Mouse (Mus musculus): Measurements from ENCODE around the gene Tchp. TPM values are rescaled to one million over a fixed set of nuclear protein-coding genes. Genes with fewer than 3 reads are reported as not detected.

Gene Tchp
- polyA plus RNA-seq, 1 experiment from 2014 or later: 14.0 TPM

- no peak overlapping the region for H3K4me2 ChIP-seq (ENCODE audit: low read depth, low read length)
- H3K27me3 ChIP-seq (ENCODE audit: control insufficient read depth, insufficient read depth, low read depth, low read length): no peaks in the 10 kb centered on the region
- no peak for ATAC-seq (ENCODE audit: low read depth)
- no peak overlapping the region for H3K4me3 ChIP-seq (ENCODE audit: low read length)
- 86% methylated on average over 18 of the region's 18 CpGs for WGBS
- H3K9me3 ChIP-seq (ENCODE audit: control insufficient read depth, low read length): no peaks in the 10 kb centered on the region
- H3K27ac ChIP-seq (ENCODE audit: low read length): no peak overlapping the region
- no peak overlapping the region for H3K9ac ChIP-seq (ENCODE audit: low read length)
- H3K36me3 ChIP-seq (ENCODE audit: control insufficient read depth, insufficient read depth, low read length): peaks cover 43% of the 10 kb centered on the region
- no peaks in the 10 kb centered on the region for H3K4me1 ChIP-seq (replicated peaks; ENCODE audit: control insufficient read depth, insufficient read depth, low read length)
Measured at GRCm38 (mm10) chr5:114714551-114714950, 7.0 kb downstream of the Tchp start.

DNA sequence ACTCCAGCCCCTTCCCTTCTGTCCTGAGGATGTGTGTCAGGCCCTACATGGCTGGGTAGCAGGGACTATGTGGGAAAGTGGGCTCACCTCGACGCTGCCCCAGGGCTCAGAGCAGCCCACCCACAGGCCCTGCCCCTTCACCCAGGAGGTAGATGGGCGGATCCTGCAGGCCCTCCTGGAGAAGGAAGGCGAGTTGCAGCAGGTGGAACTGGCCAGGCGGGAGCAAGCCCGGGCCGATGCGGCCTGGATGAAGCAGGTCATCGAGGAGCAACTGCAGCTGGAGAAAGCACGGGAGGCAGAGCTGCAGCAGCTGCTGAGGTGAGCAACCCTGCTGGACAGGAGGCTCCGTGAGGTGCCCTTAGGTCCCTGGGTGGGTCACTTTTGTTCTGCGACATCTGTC is 9.7 kb downstream of the Tchp start:
- no peak for ATAC-seq (ENCODE audit: low read depth)

DNA sequence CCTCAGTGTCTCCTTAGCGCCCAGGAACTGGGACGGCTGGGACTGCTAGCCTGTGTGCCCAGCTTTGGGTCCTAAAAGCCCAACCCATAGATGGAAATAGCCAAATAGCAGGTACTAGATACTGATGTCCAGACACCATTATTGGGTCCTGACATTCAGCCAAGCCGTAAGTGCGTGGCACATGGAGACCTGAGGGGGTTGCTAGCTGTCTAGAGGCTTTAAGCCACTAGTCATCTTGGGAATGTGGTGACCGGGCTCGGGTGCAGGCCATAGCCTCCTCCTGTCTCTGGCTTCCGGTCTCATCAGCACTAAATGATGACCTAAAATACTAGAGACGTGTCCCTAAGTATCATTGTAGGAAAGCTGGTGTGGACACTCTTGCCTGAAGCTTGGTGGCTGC is 10.4 kb downstream of the Tchp start:
- Histone ChIP-seq H3K27ac (ENCODE audit: low read length) (no peak overlapping the region), H3K4me1 (replicated peaks; ENCODE audit: control insufficient read depth, insufficient read depth, low read length) (no peaks in the 10 kb centered on the region), H3K4me3 (ENCODE audit: low read length) (no peak overlapping the region), H3K9ac (ENCODE audit: low read length) (no peak overlapping the region), H3K36me3 (ENCODE audit: control insufficient read depth, insufficient read depth, low read length) (peaks cover 50% of the 10 kb centered on the region), H3K4me2 (ENCODE audit: low read depth, low read length) (no peak overlapping the region), H3K27me3 (ENCODE audit: control insufficient read depth, insufficient read depth, low read depth, low read length) (no peaks in the 10 kb centered on the region), H3K9me3 (ENCODE audit: control insufficient read depth, low read length) (no peaks in the 10 kb centered on the region)
- ATAC-seq (ENCODE audit: low read depth): no peak
- 88% methylated on average over 8 of the region's 8 CpGs for WGBS

More for the DNA sequence above, 9.7 kb downstream of the Tchp start:
- Histone ChIP-seq H3K4me1 (replicated peaks; ENCODE audit: control insufficient read depth, insufficient read depth, low read length) (no peaks in the 10 kb centered on the region), H3K36me3 (ENCODE audit: control insufficient read depth, insufficient read depth, low read length) (peaks cover 44% of the 10 kb centered on the region), H3K4me2 (ENCODE audit: low read depth, low read length) (no peak overlapping the region), H3K9ac (ENCODE audit: low read length) (no peak overlapping the region), H3K4me3 (ENCODE audit: low read length) (no peak overlapping the region), H3K27me3 (ENCODE audit: control insufficient read depth, insufficient read depth, low read depth, low read length) (no peaks in the 10 kb centered on the region), H3K9me3 (ENCODE audit: control insufficient read depth, low read length) (no peaks in the 10 kb centered on the region), H3K27ac (ENCODE audit: low read length) (no peak overlapping the region)
- 86% methylated on average over 12 of the region's 12 CpGs for WGBS

DNA sequence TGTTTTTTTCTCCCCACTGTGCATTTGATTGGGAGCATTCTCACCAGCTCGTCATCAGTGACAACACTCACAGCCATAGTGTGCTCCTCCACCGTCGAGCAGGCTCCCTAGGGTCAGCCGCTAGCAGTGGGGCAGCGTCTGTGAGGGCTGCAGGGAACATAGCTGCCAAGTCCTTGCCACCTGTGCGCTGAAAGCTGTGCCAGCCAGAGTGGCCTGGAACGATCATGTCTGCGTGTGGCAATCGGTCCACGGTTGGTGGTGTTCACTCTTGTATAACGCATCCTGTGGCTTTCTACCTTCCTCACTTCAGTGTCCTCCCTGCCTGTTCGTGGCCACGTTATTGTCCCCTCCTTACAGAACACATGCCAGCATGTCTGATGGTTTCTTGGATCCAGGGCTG is 10.9 kb downstream of the Tchp start:
- H3K4me3 ChIP-seq (ENCODE audit: low read length): no peak overlapping the region
- H3K27me3 ChIP-seq (ENCODE audit: control insufficient read depth, insufficient read depth, low read depth, low read length): no peaks in the 10 kb centered on the region
- ATAC-seq (ENCODE audit: low read depth): no peak
- peaks cover 48% of the 10 kb centered on the region for H3K36me3 ChIP-seq (ENCODE audit: control insufficient read depth, insufficient read depth, low read length)
- H3K9me3 ChIP-seq (ENCODE audit: control insufficient read depth, low read length): no peaks in the 10 kb centered on the region
- no peak overlapping the region for H3K9ac ChIP-seq (ENCODE audit: low read length)
- H3K4me1 ChIP-seq (replicated peaks; ENCODE audit: control insufficient read depth, insufficient read depth, low read length): no peaks in the 10 kb centered on the region
- no peak overlapping the region for H3K27ac ChIP-seq (ENCODE audit: low read length)
- no peak overlapping the region for H3K4me2 ChIP-seq (ENCODE audit: low read depth, low read length)
- 85% methylated on average over 13 of the region's 13 CpGs for WGBS

DNA sequence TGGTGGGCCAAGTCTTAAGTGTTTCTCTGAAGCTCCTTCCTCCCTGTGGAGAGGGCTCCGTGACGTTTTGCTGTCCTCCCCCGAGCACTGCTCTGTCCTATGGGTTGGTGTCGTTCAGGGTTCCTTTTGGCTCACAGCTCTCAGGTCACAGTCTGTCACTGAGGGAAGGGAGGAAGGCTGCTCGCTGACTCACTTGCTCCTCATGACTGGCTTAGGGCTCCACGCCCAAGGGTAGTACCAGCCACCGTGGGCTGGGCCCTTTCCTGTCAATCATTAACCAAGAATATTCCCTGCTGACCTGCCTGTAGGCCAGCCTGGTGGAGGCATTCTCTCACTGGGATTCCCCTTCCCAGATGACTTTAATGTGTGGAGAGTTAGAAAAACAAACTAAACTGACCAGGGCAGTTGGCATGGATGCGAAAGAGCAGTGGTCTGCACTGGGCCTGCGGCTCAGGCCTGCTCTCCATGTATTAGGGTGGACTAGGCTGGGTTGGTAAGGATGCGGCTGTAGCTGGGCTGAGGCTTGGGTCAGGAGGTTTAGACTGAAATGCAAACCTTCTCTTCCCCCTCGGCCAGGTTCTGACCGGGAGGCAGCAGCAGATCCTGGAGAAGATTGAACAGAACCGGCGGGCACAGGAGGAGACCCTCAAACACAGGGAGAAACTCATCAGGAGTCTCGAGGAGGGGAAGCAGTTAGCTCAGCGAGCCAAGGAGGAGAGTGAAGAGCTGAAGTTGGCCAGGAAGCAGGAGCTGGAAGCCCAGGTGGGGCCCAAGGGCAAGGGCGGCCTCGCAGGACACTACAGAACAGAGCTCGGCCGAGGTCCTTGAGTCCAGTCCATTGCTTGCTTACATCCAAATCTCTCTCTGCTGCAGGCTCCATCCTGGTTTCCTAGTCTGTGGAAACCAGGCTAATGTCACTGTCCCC is 11.7 kb downstream of the Tchp start:
- H3K4me3 ChIP-seq (ENCODE audit: low read length): no peak overlapping the region
- no peaks in the 10 kb centered on the region for H3K27me3 ChIP-seq (ENCODE audit: control insufficient read depth, insufficient read depth, low read depth, low read length)
- no peaks in the 10 kb centered on the region for H3K4me1 ChIP-seq (replicated peaks; ENCODE audit: control insufficient read depth, insufficient read depth, low read length)
- H3K9ac ChIP-seq (ENCODE audit: low read length): no peak overlapping the region
- H3K27ac ChIP-seq (ENCODE audit: low read length): no peak overlapping the region
- 77% methylated on average over 20 of the region's 20 CpGs for WGBS
- peaks cover 2% of the 10 kb centered on the region; the same call in 1 of the 2 replicates for H3K9me3 ChIP-seq (ENCODE audit: control insufficient read depth, low read length)
- H3K36me3 ChIP-seq (ENCODE audit: control insufficient read depth, insufficient read depth, low read length): peaks cover 47% of the 10 kb centered on the region
- no peak overlapping the region for H3K4me2 ChIP-seq (ENCODE audit: low read depth, low read length)
- no peak for ATAC-seq (ENCODE audit: low read depth)

GRCm38 (mm10) chr5:114719928-114720270 is 12.3 kb downstream of the Tchp start:
- 88% methylated on average over 6 of the region's 6 CpGs for WGBS
- Histone ChIP-seq H3K9me3 (ENCODE audit: control insufficient read depth, low read length) (peaks cover 3% of the 10 kb centered on the region; the same call in 1 of the 2 replicates), H3K36me3 (ENCODE audit: control insufficient read depth, insufficient read depth, low read length) (peaks cover 41% of the 10 kb centered on the region), H3K4me2 (ENCODE audit: low read depth, low read length) (no peak overlapping the region), H3K4me1 (replicated peaks; ENCODE audit: control insufficient read depth, insufficient read depth, low read length) (no peaks in the 10 kb centered on the region), H3K4me3 (ENCODE audit: low read length) (no peak overlapping the region), H3K27ac (ENCODE audit: low read length) (no peak overlapping the region), H3K9ac (ENCODE audit: low read length) (no peak overlapping the region), H3K27me3 (ENCODE audit: control insufficient read depth, insufficient read depth, low read depth, low read length) (no peaks in the 10 kb centered on the region)
- ATAC-seq (ENCODE audit: low read depth): no peak

DNA sequence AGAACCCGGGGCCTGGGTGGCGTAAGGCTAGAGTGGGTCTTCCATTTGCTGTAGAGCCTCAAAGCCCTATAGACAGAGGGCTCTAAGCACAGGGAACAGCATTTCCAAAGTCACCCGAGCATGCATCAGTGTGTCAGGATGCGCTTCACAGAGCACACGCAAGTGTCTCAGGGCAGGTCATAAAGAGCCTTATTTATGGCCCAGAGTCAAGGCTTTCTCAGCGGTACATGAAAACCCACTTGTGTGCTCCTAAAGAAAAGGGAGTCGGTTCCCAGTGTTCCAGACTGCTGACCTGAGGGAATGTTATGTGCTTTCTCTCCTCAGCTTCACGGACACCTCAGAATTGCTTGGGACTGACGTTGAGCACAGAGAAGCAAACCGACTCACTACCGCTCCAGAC is 13.2 kb downstream of the Tchp start:
- H3K4me2 ChIP-seq (ENCODE audit: low read depth, low read length): no peak overlapping the region
- no peak overlapping the region for H3K27ac ChIP-seq (ENCODE audit: low read length)
- H3K4me3 ChIP-seq (ENCODE audit: low read length): no peak overlapping the region
- 90% methylated on average over 11 of the region's 11 CpGs for WGBS
- no peak overlapping the region for H3K9ac ChIP-seq (ENCODE audit: low read length)
- H3K4me1 ChIP-seq (replicated peaks; ENCODE audit: control insufficient read depth, insufficient read depth, low read length): no peaks in the 10 kb centered on the region
- no peak for ATAC-seq (ENCODE audit: low read depth)
- H3K9me3 ChIP-seq (ENCODE audit: control insufficient read depth, low read length): peaks cover 3% of the 10 kb centered on the region; the same call in 1 of the 2 replicates
- peaks cover 38% of the 10 kb centered on the region for H3K36me3 ChIP-seq (ENCODE audit: control insufficient read depth, insufficient read depth, low read length)
- H3K27me3 ChIP-seq (ENCODE audit: control insufficient read depth, insufficient read depth, low read depth, low read length): no peaks in the 10 kb centered on the region

DNA sequence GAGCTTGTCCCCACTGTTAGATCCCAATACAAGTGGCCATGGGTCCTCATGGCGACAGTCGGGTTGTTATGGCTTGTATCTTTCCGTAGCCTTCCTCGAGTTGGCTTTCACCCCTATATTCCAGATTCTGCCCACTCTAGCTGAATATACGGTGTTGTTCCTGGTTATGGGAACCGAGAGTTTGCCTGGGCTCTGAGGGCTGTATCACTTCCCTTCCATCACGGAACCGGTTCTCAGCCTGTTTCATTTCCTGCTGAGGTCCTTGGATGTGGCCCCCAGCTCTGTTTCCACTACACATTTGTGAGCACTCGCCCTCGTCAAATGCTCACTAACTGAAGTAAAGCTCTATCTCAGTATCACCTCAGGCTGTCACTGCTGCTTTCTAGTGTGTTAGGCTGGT is 14.4 kb downstream of the Tchp start:
- peaks cover 3% of the 10 kb centered on the region; the same call in 1 of the 2 replicates for H3K9me3 ChIP-seq (ENCODE audit: control insufficient read depth, low read length)
- no peak overlapping the region for H3K4me3 ChIP-seq (ENCODE audit: low read length)
- H3K36me3 ChIP-seq (ENCODE audit: control insufficient read depth, insufficient read depth, low read length): peaks cover 33% of the 10 kb centered on the region
- H3K27ac ChIP-seq (ENCODE audit: low read length): no peak overlapping the region
- no peaks in the 10 kb centered on the region for H3K4me1 ChIP-seq (replicated peaks; ENCODE audit: control insufficient read depth, insufficient read depth, low read length)
- H3K27me3 ChIP-seq (ENCODE audit: control insufficient read depth, insufficient read depth, low read depth, low read length): no peaks in the 10 kb centered on the region
- 84% methylated on average over 10 of the region's 10 CpGs for WGBS
- H3K4me2 ChIP-seq (ENCODE audit: low read depth, low read length): no peak overlapping the region
- no peak for ATAC-seq (ENCODE audit: low read depth)
- no peak overlapping the region for H3K9ac ChIP-seq (ENCODE audit: low read length)

DNA sequence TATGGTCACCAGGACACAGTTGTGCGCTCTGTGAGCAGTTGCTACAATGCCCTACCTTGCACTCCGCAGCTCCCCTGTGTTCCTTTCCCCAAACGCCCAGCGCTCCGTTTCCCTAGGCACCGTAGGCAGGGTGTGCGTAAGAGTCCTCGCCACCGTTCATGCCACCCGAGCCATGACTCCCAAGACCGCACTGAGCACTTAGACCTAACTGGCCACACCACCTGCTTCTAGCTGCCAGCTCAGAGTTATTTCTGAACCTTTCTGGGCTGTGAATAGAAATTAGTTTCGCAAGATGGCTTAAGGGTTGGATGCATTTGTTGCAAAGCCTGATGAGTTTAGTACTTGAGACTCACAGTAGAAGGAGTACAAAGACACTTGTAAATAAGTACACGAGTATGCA is 15.3 kb downstream of the Tchp start:
- Histone ChIP-seq H3K27ac (ENCODE audit: low read length) (no peak overlapping the region), H3K4me1 (replicated peaks; ENCODE audit: control insufficient read depth, insufficient read depth, low read length) (no peaks in the 10 kb centered on the region), H3K27me3 (ENCODE audit: control insufficient read depth, insufficient read depth, low read depth, low read length) (no peaks in the 10 kb centered on the region), H3K4me2 (ENCODE audit: low read depth, low read length) (no peak overlapping the region), H3K9me3 (ENCODE audit: control insufficient read depth, low read length) (peaks cover 3% of the 10 kb centered on the region; the same call in 1 of the 2 replicates), H3K36me3 (ENCODE audit: control insufficient read depth, insufficient read depth, low read length) (peaks cover 28% of the 10 kb centered on the region), H3K4me3 (ENCODE audit: low read length) (no peak overlapping the region), H3K9ac (ENCODE audit: low read length) (no peak overlapping the region)
- ATAC-seq (ENCODE audit: low read depth): no peak
- 94% methylated on average over 13 of the region's 13 CpGs for whole genome bisulfite sequencing

Measured in lung, embryonic 16.5 days (tissue).